Mouse (Mus musculus) bone marrow macrophage, adult 2 months (primary cell): ENCODE data around the gene Nck1. TPM values are rescaled to one million over a fixed set of nuclear protein-coding genes. Genes with fewer than 3 reads are reported as not detected.

Source experiments
- H3K27ac ChIP-seq: 2 replicates; pipeline ENCODE4 v1.5.1; 2012; ENCODE audit warnings: low read depth, low read length; ENCODE audit not compliant: insufficient read depth
- H3K4me1 ChIP-seq: 2 replicates; pipeline ENCODE4 v1.6.1; 2012; ENCODE audit warnings: low read length; ENCODE audit not compliant: control insufficient read depth, insufficient read depth
- H3K4me3 ChIP-seq: 2 replicates; pipeline ENCODE4 v1.5.1; 2012; ENCODE audit warnings: mild to moderate bottlenecking, low read length, moderate library complexity; ENCODE audit not compliant: insufficient read depth
- CTCF ChIP-seq: IDR thresholded peaks from 2 replicates; pipeline ENCODE4 v1.5.1; 2012; ENCODE audit warnings: low read depth, mild to moderate bottlenecking, low read length, moderate library complexity
- POLR2A ChIP-seq: IDR thresholded peaks from 2 replicates; pipeline ENCODE4 v1.6.1; 2012; ENCODE audit warnings: mild to moderate bottlenecking, low read depth, low read length, borderline replicate concordance
- polyA plus RNA-seq: library from polyadenylated mRNA; stranded (reverse); fragments of >200 nt; gene quantifications from 2 replicates; pipeline ENCODE4 v1.2.4, GENCODE M21; 2012; ENCODE audit not compliant: missing spikeins, insufficient read depth, insufficient read length

Nck1 gene
- polyA plus RNA-seq, 1 experiment, result 52.9 TPM

DNA sequence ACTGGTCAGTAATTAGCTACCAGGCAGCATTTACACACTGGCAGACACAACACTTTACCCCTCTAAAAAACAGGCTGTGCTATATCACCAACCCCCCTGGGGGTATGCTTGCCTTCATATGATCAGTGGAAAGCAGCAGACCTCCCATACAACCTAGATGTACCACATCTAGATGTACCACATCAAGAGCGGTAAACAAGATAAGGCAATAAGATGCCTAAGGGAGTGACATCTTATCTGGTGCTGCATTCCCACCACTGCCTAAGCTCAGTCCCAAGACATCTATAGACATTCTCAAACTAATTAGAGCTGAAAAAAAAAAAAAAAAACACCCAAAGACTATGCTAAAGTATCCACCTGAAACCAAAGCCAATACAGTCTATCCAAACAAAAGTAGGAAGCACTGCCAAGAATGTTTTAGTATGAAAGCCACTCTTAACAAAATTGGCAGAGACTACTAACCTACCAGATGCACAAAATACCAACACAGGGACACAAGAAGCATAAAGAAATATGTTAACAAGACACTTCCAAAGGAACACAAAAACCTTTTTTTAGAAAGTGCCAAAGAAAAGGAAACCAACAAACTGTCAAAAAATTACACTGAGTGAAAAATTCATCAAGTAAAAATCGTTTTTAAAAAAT, 10.2 kb downstream of the Nck1 start:
- Histone ChIP-seq H3K4me1 (peaks cover 7% of the 10 kb centered on the region; the same call in 1 of the 2 replicates), H3K4me3 (no peak overlapping the region), H3K27ac (no peak overlapping the region)
- TF ChIP-seq CTCF (no peak), POLR2A (no peak)

DNA sequence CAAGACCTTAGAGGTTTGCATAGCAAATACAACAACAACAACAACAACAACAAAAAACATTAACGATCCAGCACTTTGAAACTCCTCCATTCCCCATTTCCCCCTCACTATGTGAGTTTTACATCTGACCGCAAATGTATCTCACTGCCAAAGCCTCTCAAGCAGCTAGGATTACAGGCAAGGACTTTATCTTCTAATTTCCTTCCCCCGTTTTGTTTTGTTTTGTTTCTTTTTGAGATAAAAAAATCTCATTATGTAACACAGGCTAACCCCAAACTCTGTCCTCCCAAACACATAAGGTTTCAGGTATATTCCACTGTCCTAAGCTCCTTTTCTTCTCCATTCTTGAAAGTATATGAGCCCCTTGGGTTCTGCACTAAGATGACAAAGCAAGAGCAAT, 11.2 kb downstream of the Nck1 start:
- no peak for TF ChIP-seq CTCF
- no peak for TF ChIP-seq POLR2A
- no peak overlapping the region for H3K4me3 ChIP-seq
- H3K27ac ChIP-seq, result no peak overlapping the region
- H3K4me1 ChIP-seq, result peaks cover 10% of the 10 kb centered on the region

DNA sequence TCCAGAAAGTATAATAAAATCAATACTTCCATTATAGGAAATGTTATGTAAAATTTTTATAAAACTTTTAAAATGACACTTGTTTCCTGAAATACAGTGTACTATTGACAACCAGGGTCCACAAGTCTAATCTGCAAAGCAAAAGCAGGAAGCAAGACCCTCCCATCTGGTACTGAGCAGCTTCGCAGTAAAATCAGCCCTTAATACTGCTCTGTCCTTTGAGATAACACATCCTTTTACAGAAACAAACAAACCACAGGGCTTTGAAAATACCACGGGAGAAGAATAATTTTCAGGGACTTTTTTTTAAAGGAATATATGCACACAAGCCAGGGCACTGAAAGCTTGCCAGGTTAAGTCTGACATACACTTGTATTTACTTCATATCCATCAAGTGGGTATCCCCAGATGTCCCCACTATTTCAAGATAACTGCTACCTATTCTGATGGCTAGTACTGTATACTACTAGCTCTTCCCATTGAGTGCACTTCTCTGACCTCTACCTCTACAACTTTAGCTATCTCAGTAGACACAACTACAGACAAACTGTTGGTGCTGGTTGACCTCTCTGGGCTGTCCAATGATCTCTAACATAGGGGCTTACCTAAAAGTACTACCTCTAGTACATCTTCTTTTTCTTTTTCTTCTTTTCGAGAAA, 13.0 kb downstream of the Nck1 start:
- TF ChIP-seq CTCF (no peak), POLR2A (no peak)
- Histone ChIP-seq H3K4me3 (no peak overlapping the region), H3K27ac (no peak overlapping the region), H3K4me1 (peaks cover 15% of the 10 kb centered on the region)

DNA sequence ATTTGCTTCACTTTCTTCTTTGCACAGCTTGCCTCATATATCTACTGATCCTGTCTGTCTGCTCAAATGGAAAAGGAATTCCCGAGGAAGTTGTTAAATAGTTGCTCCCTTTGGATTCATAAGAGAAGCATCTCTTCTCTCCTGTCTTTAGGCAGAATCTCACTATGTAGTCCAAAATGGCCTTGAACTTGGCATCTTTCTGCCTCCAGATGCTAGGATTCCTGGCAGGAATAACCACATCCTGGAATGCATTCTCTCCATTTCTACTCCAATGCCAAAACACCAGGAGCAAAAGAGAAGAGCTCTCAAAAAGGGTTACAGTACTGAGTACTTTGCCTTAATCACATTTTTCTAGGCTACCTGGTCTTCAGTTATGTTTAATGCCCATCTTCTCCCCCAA, 14.6 kb downstream of the Nck1 start:
- H3K4me3 ChIP-seq, result no peak overlapping the region
- no peak for TF ChIP-seq CTCF
- no peak for TF ChIP-seq POLR2A
- H3K27ac ChIP-seq, result no peak overlapping the region
- H3K4me1 ChIP-seq, result peaks cover 15% of the 10 kb centered on the region

DNA sequence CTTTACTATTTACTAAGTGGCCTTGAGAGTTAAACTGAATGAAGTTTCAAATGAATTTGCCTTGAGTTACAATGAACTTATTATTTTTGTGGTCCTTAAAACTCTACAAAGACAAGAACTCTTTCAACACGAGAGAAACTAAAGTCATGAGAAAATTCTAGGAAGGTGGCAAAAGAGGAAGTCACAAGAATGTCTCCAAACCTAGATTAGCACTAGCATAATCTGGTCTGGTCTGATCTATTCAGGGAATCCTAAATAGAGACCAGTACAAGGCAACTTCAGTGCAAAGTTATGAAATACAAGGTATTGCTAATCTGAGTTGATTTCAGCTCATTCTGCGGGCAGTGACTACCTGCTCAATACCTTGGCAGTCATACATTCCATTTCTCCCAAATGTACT, 20.7 kb downstream of the Nck1 start:
- H3K4me1 ChIP-seq, result peaks cover 22% of the 10 kb centered on the region
- no peak for TF ChIP-seq CTCF
- no peak for TF ChIP-seq POLR2A
- no peak overlapping the region for H3K27ac ChIP-seq
- no peak overlapping the region for H3K4me3 ChIP-seq

DNA sequence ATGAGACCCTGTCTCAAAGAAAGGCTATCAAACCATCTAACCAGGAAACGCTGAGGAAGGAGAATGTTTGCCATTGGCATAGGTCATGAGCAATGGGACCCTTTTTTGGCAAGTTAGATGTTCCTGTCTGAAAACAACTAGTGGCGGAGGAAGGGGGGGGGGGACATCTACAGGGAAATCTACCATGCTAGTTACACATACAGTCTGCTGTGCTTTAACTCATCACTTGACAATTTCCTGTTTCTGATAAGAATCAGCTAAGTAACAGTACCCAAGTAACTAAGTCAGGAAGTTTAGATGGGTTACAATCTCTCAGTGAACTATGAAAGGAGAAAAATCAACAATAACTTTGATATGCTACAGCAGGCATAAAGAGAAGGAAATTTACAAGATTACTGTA, 23.9 kb downstream of the Nck1 start:
- Histone ChIP-seq H3K4me3 (no peak overlapping the region), H3K27ac (no peak overlapping the region), H3K4me1 (peaks cover 12% of the 10 kb centered on the region)
- TF ChIP-seq POLR2A (no peak), CTCF (no peak)

DNA sequence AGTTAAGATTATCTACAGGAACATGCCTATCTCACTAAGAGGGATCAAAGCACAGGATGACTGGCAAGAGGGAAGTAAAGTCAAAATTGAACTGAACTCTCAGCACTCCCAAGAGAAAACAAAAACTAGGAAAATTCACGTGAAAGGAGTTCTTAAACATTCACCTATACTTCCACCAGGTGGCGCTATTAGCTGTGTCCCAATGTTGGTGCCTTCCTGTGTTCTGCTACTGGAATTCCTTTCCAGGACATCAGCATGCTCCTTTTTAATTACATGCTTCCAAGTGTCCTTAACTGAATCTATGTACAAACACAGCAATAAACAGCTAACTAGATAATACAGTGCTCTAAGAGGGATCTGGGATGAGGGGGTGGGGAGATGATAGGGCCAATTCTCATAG, 25.3 kb downstream of the Nck1 start:
- Histone ChIP-seq H3K4me3 (no peak overlapping the region), H3K27ac (no peak overlapping the region), H3K4me1 (peaks cover 6% of the 10 kb centered on the region)
- TF ChIP-seq POLR2A (no peak), CTCF (no peak)

DNA sequence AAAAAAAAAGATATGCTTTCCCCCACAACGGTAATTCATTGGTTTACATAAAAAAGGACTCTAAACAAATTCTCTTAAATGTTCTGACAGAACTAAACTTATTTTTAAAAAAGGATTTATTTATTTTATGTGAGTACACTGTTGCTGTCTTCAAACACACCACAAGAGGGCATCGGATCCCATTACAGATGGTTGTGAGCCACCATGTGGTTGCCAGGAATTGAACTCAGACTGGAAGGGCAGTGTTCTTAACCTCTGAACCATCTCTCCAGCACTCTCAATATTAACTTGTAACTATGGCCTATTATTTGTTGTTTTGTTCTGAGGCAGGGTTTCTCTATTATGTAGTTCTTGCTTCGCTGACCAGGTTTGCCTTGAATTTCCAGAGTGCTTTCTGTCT, 25.9 kb downstream of the Nck1 start:
- Histone ChIP-seq H3K4me1 (peaks cover 4% of the 10 kb centered on the region), H3K27ac (no peak overlapping the region), H3K4me3 (no peak overlapping the region)
- TF ChIP-seq CTCF (no peak), POLR2A (no peak)

DNA sequence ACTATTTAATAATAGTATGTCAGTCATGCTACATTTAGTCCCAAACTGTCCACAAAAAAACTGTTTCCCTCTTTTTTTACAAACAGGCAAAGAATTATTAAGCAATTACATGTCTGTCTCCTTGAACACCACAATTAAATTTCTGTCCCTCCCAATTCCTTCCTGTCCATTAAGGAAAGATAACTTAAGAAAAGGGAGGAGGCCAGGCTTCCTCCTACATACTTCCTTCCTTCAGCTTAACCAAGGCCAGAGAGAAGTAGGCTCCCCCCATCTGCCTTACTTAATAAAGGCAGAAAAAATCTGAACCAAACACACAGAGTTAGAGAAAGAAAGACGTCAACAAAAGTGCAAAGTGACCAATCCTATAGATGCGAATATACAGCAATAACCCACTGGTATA, 38.4 kb downstream of the Nck1 start:
- H3K27ac ChIP-seq, result peak overlapping the region; percentile 52
- no peak for TF ChIP-seq POLR2A
- no peak for TF ChIP-seq CTCF
- H3K4me3 ChIP-seq, result no peak overlapping the region
- H3K4me1 ChIP-seq, result peaks cover 16% of the 10 kb centered on the region

DNA sequence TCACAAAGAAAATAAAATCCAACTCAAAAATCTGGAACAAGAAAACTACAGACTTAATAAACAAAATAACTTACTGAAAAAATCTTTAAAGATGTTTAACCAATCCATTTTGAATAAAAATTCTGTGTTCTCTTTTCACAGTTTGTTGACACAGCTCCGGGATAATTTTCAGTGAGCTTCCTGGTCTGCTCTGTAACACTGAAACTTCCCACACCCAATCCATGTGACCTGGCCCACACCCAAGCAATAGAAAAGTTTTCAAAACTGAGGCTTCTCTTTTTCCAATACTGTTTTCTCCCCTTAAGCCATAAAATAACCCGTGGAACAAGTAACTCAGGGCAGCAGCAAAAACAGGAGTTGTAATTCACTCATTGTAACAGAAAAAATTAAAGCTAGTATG, 39.3 kb downstream of the Nck1 start:
- Histone ChIP-seq H3K4me1 (peaks cover 16% of the 10 kb centered on the region), H3K27ac (peak overlapping the region; percentile 23; the same call in 1 of the 2 replicates), H3K4me3 (no peak overlapping the region)
- TF ChIP-seq POLR2A (no peak), CTCF (no peak)

DNA sequence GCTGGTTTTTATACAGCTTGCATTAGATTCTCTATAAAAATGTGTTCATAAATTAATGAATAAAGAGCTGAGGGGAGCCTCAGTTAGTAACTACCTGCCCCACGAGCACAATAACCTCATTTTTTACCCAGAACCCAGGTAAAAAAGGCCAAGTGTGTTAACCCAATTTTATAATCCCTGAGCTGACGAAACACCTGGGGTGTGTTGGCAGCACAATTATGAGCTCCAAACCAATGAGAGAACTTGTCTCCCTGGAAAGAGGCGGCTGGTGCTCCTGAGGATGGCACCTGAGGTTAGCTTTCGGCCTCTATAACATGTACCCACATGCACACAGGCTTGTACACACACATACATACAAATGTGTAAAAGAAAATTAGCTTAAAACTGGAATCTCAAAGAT, 40.4 kb downstream of the Nck1 start:
- H3K4me1 ChIP-seq, result peaks cover 16% of the 10 kb centered on the region
- H3K4me3 ChIP-seq, result peak overlapping the region; percentile 46
- peak overlapping the region; percentile 36; the same call in 1 of the 2 replicates for H3K27ac ChIP-seq
- TF ChIP-seq CTCF (no peak), POLR2A (no peak)
